Mouse (Mus musculus): ENCODE measurements at regions not wholly inside any gene's neighbourhood (a gene's known extent, or its start where the extent isn't known, plus 50 kb on each side); places are given as distances from the start of the nearest gene placed in this dataset.

GRCm38 (mm10) chr5:57102897-57103296 is 614.9 kb upstream of the Pcdh7 start:
- DNase-seq (ENCODE audit: low spot score in 2 of 2): peak in 1 of 2 experiments; percentile 6

DNA sequence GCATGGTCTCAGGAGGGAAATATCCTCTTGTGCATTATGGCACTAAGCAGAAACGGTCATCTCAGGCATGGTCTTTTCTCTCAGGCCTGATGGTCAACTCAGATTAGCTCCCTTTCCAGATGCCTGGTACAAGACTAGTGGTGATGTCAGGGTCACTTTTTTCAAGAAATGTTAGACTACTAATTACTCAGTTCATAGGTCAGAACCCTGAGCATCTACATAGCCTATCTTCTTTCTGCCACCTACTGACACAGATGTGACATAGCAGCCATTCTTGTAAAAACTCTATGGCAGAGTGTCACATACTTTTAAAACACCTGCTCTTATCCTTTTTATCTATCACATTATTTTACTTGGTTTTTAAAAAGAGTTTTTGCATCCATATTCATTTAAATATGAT is 589.3 kb upstream of the Pcdh7 start:
- DNase-seq (ENCODE audit: low spot score in 2 of 2): no peak

Measured in right cerebral cortex, postnatal 36 days (tissue).